Mouse (Mus musculus) CD8-positive naive resting alpha-beta T cell, adult 2 months (primary cell): ENCODE results near the gene Zfp287.

ENCODE experiments used
- DNase-seq, 2 experiments: peaks; one replicate each; pipeline ENCODE4 v3.0.0; 2022; ENCODE audit warnings: low read depth in 2 of 2, low spot score in 2 of 2

Gene Zfp287

DNA sequence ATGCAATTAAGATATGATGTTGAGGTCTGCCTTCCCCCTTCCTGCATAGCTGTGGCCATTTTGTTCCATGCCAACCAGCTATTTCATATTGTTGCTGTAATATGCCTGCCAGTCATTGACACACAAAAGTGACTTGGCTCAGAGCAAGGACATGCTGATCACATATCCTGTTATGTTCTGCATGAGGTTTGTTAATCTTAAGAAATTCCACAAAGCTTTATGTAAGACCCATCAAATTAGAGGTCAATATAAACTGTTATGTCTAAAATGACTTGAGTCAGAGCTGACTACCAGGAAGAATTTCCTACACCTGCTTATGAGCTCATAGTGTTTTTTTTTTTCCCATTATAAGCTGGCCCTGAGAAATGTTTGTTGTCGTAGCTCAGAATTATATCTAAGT lies 30.5 kb downstream of the Zfp287 start:
- DNase-seq, result no peak

DNA sequence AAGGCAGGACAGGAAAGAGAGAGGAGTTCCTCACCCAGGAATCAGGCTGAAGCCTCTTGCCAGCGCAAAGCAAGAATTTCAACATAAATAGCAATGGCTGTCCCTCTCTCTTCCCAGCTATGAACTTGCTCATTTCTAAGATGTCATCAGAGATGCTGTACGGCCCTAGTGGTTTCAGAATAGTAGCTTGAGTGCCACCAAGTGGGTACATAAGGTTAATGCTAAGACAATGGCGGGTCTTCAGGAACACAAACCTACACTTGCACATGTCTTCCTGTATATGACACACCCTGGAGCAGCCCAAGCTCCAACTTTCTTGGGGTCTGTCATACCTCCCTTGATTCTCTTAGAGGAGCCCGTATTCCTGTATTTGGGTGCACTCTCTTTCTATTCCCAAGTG lies 32.0 kb downstream of the Zfp287 start:
- no peak for DNase-seq

DNA sequence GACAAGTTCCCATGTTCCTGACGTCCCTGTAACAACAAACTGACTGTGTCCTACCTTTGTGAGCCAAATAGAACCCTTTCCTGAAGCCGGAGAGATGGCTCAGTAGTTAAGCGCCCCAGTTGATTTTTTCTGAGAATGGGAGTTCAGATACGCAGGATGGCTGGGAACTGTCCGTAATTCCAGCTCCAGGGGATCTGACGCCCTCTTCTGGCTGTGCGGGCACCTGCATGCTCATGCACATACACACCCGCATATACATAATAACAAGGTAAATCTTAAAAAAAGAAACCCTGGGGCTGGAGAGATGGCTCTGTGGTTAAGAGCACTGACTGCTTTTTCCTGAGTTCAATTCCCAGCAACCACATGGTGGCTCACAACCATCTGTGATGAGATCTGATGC lies 36.6 kb downstream of the Zfp287 start:
- no peak for DNase-seq

DNA sequence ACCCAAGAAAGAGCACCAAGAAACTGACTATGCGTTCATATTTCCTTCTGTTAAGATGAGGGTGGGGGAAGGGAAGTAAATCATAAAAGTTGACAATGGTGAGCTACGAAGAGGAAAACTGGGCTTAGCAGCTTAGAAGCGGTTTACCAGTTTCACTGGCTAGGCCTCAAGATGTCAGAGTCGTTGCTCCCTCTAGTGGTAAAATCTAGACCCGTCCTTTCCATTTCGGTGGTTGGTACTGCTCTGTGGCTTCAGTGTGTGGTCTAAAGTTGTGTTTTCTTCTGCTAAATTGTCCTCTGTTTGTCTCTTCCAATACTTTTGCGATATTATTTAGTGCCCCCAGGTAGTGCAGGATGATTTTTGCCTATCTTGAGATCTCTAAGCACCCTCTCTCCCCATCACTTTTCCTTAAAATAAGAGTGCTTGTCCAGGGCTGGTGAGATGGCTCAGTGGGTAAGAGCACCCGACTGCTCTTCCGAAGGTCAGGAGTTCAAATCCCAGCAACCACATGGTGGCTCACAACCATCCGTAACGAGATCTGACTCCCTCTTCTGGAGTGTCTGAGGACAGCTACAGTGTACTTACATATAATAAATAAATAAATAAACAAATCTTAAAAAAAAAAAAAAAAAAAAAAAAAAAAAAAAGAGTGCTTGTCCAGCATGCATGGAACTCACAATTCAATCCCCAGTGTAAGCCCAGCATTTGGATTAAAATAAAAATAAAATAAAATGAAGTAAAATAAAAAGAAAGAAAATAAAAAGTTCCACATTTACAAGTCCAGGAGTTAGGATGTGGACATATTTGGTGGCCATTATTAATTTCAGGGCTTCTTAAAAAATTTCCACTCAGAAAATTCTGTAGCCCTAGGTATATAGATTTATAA lies 38.2 kb downstream of the Zfp287 start:
- peak; percentile 3 to 51 for DNase-seq

DNA sequence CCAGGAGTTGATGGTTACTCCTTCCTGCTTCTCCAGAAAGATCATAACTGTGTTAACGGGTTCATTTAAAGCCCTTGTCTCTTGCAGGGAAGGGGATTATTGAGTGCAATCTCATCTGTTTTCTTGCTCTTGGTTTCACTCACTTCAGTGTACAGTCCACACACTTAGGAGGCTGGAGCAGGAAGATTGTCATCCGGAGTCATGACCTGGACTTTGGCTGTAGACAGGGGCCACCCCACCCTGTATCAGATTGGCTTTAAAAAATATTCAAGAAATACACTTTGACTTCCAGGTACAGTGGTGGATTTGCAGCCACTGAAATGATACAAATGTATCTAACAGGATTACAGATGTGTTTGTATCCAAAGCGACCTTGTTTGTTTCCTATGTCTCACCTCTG lies 40.1 kb downstream of the Zfp287 start:
- no peak for DNase-seq

DNA sequence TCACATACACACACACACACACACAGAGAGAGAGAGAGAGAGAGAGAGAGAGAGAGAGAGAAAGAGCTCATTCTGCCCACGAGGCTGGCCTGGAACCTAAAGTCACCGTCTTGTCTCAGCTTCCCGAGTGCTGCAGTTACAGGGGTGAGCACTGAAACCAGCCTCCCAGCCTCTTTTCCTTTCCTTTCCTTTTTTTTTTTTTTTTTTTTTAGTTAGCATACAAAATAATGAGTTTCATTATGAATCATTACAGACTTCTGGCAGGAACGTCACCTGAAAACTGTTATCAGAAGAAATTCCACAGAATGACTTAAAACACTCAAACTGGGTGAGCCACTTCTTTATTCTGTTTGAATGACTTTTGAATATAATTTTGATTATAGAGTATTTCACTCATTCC lies 51.8 kb downstream of the Zfp287 start:
- no peak for DNase-seq

DNA sequence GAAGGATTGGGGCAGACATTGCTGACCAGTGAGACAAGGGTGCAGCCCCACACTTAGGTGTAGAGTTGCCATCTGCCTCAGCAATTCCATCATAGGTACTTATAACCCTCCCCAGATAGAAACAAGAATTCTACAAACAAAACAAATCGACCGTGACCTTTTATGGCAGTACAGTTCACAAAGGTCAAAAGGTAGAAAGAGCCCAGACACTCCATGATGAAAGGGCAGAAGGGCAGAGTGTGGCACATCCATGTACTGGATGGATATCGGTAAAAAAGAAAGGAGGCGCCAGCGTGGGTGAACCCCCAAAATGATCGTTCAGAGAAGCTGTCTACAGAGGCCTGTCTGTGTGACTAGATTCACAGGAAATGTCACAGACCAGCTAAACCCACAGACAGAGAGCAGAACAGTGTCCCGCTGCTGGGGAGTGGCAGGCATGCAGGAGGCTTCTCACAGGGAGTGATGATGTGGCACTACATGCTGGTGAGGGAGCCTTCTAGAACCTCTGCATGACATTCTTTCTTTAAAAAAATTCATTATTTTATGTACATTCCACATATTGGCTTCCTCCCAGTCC lies 52.8 kb downstream of the Zfp287 start:
- DNase-seq, result no peak

DNA sequence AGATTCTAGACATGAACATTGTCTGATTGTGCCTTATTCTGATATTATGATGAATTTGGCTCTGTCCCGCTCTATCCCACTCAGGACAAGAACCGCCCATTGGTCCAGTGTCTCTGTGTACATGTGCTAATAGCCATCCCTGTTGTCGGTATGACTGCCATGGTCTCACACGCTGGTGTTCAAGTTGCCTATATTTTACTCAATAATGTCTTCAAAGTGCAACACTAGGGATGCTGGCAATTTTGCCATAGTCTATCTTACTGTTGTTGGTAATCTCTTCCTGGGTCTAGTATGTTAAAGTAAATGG lies 55.5 kb downstream of the Zfp287 start:
- DNase-seq, result no peak

DNA sequence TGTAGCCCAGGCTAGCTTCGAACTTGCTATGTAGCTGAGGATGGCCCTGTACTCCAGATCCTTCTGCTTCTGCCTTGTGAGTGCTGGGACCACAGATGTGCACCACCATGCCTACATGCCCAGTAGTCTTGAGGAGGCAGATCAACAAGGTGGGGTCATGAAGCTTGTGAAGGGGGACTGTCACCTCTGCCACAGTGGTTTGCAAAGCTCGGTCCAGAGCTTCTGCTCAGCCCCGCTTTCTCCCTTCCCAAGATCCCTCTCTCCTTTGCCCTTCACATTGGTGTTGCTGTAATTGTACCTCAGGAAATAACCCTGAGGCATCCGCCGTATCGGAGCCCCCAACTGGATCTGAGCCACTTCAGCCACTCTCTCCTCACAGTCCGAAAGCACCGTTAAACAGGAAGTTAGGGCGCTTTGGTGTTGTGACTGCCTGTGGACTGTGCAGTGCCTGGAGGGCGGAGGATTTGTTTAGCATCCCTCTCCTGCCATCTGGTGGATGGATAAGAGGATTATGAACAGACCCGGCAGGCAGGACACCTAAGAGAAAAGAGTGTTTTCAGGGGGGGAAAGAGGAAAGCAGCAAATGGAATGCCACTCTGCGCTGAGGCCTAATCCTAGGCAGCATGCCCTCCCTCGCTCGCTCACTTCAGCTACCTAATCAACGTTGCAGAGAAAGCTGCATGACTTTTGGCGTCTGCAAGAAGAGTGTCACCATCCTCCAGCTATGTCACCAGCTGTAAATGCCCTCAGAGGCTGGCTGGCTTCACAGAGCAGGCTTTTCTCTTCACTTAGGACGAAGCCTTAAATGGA lies 56.0 kb downstream of the Zfp287 start:
- DNase-seq, result peak in 1 of 2 experiments; percentile 30

DNA sequence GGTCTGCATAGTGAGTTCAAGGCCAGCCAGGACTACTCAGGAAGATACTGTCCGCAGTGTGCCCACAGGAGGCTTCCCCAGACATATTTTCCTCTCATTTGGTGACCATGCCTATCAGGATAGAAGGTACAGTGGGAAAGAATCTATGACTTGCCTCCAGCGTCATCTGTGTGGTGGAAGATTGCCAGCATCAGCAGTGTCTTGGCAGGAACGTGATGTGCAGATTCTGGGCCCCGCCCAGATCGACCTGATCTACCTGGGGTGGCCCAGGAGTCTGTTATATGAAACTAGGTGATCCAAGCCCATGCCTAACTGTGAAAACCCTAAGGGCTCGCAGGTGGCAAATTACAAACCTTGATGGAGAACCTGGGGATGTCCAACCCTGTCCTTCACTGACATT lies 61.7 kb downstream of the Zfp287 start:
- no peak for DNase-seq

DNA sequence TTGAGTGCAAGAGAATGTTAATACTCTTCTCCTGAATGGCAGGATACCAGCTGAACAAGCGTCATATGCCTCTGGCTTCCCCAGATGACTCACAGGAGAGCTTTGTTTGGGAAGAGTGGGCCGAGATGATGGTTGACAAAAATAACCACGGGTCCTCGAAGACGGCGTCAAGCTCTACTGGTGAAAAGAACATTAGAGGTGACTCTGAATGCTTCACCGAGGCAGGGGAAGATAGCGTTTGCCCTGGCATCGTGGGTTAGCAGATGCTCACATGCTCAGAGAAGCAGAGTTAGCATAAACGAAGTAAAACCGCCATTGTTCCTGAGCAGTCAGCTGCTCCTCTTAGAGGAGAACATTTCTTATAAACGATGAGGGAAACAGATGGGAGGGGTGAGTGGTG lies 62.2 kb downstream of the Zfp287 start:
- no peak for DNase-seq

DNA sequence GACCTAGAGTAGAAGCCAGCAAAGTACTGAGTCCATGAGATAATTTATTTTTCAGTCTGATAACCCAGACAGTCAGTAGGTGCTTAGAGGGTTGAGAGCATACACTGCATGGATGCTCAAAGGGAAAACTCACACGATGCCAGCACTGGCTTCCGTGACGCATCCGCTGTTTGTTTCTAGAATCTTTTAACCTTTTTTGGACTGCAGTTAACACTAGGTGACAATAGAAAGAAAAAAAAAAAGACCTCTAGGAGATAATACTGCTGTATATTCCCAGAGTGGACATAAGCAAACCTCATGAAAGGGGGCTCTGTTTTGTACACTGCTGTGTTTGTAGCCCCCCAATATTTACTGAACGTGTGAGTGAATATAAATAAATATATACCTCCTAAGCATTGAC lies 62.7 kb downstream of the Zfp287 start:
- no peak for DNase-seq

DNA sequence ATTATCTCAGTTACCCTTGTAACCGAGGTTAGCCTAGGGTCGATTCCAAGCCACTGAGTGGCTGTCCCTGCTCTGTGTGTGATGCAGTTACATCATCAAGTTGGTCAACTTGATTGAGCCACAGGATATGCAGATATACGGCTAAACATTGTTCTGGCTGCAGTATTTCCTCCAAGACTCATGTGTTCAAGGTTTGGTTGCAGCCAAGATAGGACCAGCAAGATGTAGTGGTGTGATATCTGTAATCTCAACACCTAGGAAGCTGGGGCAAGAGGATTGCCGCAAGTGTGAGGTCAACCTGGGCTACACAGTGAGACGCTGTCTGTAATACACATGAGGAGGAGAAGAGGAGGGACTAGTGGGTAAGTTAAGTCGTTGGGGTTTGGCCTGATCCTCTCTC lies 67.5 kb downstream of the Zfp287 start:
- no peak for DNase-seq

DNA sequence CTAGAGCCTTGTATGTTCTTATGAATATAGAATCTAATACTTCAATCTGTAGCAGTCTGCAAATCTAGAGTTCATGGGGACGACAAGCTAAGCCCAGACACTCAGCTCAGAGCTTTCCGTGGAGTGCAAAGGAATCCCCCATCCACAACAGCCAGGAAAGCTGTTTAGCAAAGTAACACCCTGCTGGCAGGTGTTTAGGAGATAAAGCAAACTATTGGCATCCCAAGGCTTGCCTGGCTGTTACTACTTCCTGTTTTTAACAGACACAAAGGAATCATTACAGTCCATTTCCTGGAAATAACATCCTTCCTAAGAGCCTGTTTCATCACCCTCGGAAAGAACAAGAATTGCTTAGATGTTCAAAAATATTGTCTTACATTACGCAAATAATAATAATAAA lies 70.8 kb downstream of the Zfp287 start:
- DNase-seq, result no peak

DNA sequence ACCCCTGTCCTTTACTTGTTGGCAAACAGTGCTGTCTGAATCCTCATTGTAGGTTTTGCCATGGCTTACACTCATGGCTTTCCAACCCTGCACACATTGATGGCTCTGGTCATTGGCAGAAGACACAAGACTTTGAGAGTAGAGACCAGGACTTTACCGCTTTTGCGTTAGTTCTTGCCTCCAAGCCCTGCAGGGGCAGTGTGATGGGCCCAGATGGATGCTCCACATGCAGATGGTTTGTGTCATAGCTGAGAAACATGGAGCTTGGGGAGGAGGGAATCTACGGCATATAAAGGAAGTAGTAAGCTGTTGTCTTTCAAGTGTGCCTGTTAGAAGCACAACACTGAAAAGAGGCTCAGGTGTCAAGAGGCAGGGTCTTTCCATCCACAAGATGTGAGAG lies 79.6 kb downstream of the Zfp287 start:
- DNase-seq, result no peak

DNA sequence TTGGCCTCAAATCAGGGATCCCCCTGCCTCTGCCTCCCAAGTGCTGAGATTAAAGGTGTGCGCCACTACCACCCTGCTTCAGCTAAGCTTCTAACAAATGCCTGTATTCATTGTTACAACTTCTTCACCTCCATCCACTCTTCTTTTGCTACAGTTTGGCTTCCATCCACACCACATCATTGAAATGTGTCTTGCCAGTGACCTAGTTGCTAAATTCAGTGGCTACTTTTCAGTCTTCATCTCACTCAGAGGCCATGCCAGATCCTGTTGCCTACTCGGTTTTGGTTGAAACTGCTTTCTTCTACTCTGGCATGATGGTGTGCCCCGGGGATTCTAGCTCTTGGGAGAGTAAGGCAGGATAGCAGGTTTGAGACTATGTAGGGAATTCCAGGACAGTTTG lies 80.1 kb downstream of the Zfp287 start:
- no peak for DNase-seq
